Mouse (Mus musculus): ENCODE results near the gene Zfyve28.

DNA sequence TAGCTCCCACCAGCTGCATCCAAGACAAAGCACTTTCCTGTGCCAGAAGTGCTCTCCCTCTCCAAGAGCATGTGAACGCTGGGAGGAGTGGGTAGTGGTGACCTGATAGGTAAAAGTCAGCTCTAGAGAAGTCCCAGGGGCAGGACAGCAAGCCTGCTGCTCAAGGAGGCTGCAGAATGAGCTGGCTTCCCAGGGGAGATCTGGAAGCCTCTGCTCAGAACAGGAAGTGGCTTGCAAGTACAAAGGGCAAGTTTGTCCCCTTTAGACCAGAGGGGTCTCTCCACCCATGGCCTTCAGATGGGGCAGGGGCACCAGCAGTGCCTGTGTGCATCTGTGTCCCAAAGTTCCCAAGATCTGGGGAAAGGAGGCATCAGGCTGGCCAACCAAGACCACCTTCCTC lies 98.7 kb downstream of the Zfyve28 start:
- TF ChIP-seq CTCF (IDR thresholded peaks at IDR 0.05; ENCODE audit: borderline replicate concordance, extremely low read depth, insufficient read depth, insufficient read length) (no peak), POLR2A (IDR thresholded peaks at IDR 0.05; ENCODE audit: borderline replicate concordance, extremely low read depth, insufficient read depth, insufficient read length, poor library complexity, severe bottlenecking) (no peak)
